Mouse (Mus musculus): ENCODE results near the gene Prop1.

DNA sequence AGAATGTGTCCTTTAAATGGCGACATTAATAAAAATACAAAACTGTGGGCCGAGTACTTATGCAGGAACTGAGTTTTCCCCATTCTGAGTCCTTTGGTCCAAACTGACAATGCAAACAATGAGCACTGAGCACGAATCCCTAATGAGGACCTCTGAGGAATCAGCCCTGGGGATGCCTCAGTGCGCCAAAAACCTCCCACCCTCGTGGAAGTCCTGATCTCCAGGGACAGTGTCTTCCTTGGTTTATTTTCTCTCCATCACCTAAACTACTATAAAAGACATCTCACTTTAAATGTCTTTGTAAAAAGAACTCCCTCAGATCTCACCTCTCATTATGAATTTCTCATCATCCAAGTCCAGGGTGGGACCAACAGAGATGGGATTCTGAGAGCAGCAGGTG, 28.1 kb upstream of the Prop1 start, which contains the start of gene Olfr1377:
- TF ChIP-seq CTCF (IDR thresholded peaks at IDR 0.05; ENCODE audit: borderline replicate concordance, control insufficient read depth, extremely low read depth, insufficient read depth, low read length, poor library complexity) (no peak), POLR2A (IDR thresholded peaks at IDR 0.05; ENCODE audit: control insufficient read depth, extremely low read depth, insufficient read depth, low read length, poor library complexity) (no peak)

Data from thymus, adult 2 months (tissue).